Mouse (Mus musculus): ENCODE measurements at regions not wholly inside any gene's neighbourhood (a gene's known extent, or its start where the extent isn't known, plus 50 kb on each side); places are given as distances from the start of the nearest gene placed in this dataset.

DNA sequence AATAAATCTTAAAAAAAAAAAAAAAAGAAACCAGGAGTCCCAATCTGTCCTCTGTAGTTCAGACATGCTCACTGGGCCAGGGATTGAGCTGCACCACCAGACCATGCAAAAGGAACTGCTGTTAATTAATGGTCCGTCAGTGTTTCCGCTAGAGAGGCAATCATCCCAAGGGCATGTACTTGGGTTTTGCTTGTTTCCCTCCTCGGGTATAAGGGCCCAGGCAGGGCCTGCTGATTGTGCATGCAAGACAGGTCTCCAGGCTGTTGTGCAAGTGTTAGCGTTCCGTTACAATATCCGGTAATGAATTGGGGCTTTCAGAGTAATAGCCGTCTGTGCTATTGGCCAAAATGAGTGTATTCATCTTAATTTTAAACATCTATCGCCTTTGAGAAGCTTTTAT is 83.1 kb upstream of the Zfp618 start:
- Histone ChIP-seq H3K4me3 (ENCODE audit: low read depth, low read length) (no peak overlapping the region), H3K9me3 (replicated peaks) (peaks cover 63% of the 10 kb centered on the region), H3K27me3 (ENCODE audit: insufficient read depth, low read length) (no peaks in the 10 kb centered on the region), H3K36me3 (replicated peaks) (no peaks in the 10 kb centered on the region), H3K4me1 (ENCODE audit: insufficient read depth, low read depth, low read length) (no peaks in the 10 kb centered on the region)
- no peak for DNase-seq (ENCODE audit: low spot score)
- no peak for TF ChIP-seq GATA2 (IDR thresholded peaks at IDR 0.05; ENCODE audit: borderline replicate concordance, low read depth, low read length)
- TF ChIP-seq GATA1 (IDR thresholded peaks at IDR 0.05; ENCODE audit: borderline replicate concordance, low read length) = no peak
- TF ChIP-seq CTCF (IDR thresholded peaks at IDR 0.05; ENCODE audit: low read depth, low read length) = no peak
- TF ChIP-seq TAL1 (conservative IDR thresholded peaks at IDR 0.05; ENCODE audit: low read depth, low read length) = no peak
- TF ChIP-seq POLR2AphosphoS5 (IDR thresholded peaks at IDR 0.05; ENCODE audit: insufficient replicate concordance, low read depth, low read length) = no peak
- ATAC-seq (ENCODE audit: extremely low read depth, insufficient number of reproducible peaks, low FRiP score, poor library complexity, severe bottlenecking) = no peak

DNA sequence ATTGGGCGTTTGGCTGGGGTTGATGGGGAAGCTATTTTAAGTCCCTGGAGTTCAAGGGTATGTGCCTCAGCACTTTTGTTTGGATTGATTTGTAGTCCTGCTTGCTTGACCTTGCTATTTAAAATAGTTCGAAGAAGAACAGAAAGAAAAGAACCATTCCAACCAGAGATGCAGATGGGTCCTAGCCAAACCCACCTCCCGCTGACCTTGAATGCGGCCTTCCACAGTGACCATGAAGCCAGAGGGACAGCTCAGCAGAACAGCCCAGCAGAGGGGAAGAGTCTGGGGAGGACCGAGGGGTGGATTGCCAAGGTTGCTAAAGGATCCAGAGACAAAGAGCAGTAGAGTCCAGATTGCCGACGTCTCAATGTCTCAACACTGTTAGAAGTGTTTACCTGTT is 76.6 kb upstream of the Zfp618 start:
- ATAC-seq (ENCODE audit: extremely low read depth, insufficient number of reproducible peaks, low FRiP score, poor library complexity, severe bottlenecking) = no peak
- H3K27me3 ChIP-seq (ENCODE audit: insufficient read depth, low read length) = no peaks in the 10 kb centered on the region
- H3K4me3 ChIP-seq (ENCODE audit: low read depth, low read length) = no peak overlapping the region
- peaks cover 66% of the 10 kb centered on the region for H3K9me3 ChIP-seq (replicated peaks)
- no peaks in the 10 kb centered on the region for H3K36me3 ChIP-seq (replicated peaks)
- no peak for DNase-seq (ENCODE audit: low spot score)
- H3K4me1 ChIP-seq (ENCODE audit: insufficient read depth, low read depth, low read length) = no peaks in the 10 kb centered on the region
- TF ChIP-seq GATA2 (IDR thresholded peaks at IDR 0.05; ENCODE audit: borderline replicate concordance, low read depth, low read length) (no peak), GATA1 (IDR thresholded peaks at IDR 0.05; ENCODE audit: borderline replicate concordance, low read length) (no peak), TAL1 (conservative IDR thresholded peaks at IDR 0.05; ENCODE audit: low read depth, low read length) (no peak), POLR2AphosphoS5 (IDR thresholded peaks at IDR 0.05; ENCODE audit: insufficient replicate concordance, low read depth, low read length) (no peak), CTCF (IDR thresholded peaks at IDR 0.05; ENCODE audit: low read depth, low read length) (no peak)

DNA sequence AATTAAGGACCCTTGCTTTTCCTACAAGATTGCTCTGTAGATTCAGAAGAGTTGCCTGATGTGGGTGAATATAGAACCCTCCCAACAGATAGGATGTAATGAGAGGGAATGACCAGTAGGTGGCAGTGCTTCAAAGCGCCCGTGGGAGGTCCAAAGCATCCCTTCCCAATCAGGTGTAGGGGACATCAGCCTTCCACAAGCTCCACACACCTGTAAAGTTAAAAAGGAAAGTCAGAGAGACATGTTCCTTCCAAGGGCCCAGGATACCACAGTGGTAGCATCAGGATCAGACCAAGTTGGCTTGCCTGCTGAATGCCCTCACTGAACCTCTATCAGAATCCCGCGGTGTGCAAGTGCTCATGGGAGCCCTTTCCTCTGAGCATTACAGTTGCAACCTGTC is 75.7 kb upstream of the Zfp618 start:
- no peaks in the 10 kb centered on the region for H3K4me1 ChIP-seq (ENCODE audit: insufficient read depth, low read depth, low read length)
- H3K36me3 ChIP-seq (replicated peaks) = no peaks in the 10 kb centered on the region
- no peaks in the 10 kb centered on the region for H3K27me3 ChIP-seq (ENCODE audit: insufficient read depth, low read length)
- peaks cover 60% of the 10 kb centered on the region for H3K9me3 ChIP-seq (replicated peaks)
- no peak overlapping the region for H3K4me3 ChIP-seq (ENCODE audit: low read depth, low read length)
- no peak for ATAC-seq (ENCODE audit: extremely low read depth, insufficient number of reproducible peaks, low FRiP score, poor library complexity, severe bottlenecking)
- TF ChIP-seq GATA2 (IDR thresholded peaks at IDR 0.05; ENCODE audit: borderline replicate concordance, low read depth, low read length) (no peak), CTCF (IDR thresholded peaks at IDR 0.05; ENCODE audit: low read depth, low read length) (no peak), TAL1 (conservative IDR thresholded peaks at IDR 0.05; ENCODE audit: low read depth, low read length) (no peak), GATA1 (IDR thresholded peaks at IDR 0.05; ENCODE audit: borderline replicate concordance, low read length) (no peak), POLR2AphosphoS5 (IDR thresholded peaks at IDR 0.05; ENCODE audit: insufficient replicate concordance, low read depth, low read length) (no peak)
- no peak for DNase-seq (ENCODE audit: low spot score)

DNA sequence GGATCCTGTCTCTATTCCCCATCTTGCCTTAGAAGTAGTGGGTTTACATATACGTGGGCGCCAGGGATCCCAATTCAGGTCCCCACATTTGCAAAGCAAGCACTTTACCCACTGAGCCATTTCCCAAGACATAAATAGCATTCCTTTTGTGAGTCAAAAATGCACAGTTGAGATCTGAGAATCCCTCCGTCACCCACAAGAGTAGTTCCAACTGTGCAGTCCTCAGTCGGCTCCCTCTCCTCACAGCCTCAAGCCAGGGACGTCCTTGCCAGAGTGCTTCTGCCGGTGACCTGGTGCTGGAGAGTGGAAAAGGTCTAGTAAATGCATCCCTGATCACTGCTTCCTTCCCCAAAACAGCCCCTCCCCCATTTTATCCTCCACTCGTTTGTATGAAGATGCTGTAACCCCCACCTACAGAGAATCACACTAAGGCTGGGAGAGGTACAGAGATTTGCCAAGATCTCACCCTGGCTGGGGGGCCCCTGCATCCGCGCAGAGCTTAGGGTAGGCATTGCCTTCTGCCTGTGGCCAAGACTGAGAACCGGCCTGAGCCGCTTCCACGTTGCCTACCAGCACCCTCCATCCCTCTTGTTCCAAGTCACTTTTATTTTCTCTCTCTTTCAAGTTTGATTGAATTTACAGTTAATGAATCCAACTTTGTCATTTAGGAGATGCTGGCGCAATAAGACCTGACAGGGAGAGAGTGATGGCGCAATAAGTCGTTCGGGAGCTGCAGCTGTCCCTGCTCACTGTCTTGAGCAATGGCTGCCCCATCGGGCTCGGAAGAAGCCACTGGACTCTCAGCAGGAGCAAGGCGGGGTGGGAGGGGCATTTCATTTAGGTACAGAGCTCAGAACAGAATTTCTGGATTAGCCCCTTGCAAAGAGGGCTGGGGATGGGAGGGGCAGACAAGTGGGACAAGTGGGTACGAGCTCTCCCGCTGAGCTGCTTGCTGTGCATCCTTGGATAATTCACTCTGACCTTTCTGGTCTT is 74.5 kb upstream of the Zfp618 start:
- TF ChIP-seq POLR2AphosphoS5 (IDR thresholded peaks at IDR 0.05; ENCODE audit: insufficient replicate concordance, low read depth, low read length) = no peak
- no peak for TF ChIP-seq TAL1 (conservative IDR thresholded peaks at IDR 0.05; ENCODE audit: low read depth, low read length)
- TF ChIP-seq CTCF (IDR thresholded peaks at IDR 0.05; ENCODE audit: low read depth, low read length) = no peak
- TF ChIP-seq GATA2 (IDR thresholded peaks at IDR 0.05; ENCODE audit: borderline replicate concordance, low read depth, low read length) = no peak
- no peak for TF ChIP-seq GATA1 (IDR thresholded peaks at IDR 0.05; ENCODE audit: borderline replicate concordance, low read length)
- Histone ChIP-seq H3K4me1 (ENCODE audit: insufficient read depth, low read depth, low read length) (no peaks in the 10 kb centered on the region), H3K27me3 (ENCODE audit: insufficient read depth, low read length) (no peaks in the 10 kb centered on the region), H3K4me3 (ENCODE audit: low read depth, low read length) (no peak overlapping the region), H3K36me3 (replicated peaks) (no peaks in the 10 kb centered on the region), H3K9me3 (replicated peaks) (peaks cover 55% of the 10 kb centered on the region)
- DNase-seq (ENCODE audit: low spot score) (no peak), ATAC-seq (ENCODE audit: extremely low read depth, insufficient number of reproducible peaks, low FRiP score, poor library complexity, severe bottlenecking) (no peak)

DNA sequence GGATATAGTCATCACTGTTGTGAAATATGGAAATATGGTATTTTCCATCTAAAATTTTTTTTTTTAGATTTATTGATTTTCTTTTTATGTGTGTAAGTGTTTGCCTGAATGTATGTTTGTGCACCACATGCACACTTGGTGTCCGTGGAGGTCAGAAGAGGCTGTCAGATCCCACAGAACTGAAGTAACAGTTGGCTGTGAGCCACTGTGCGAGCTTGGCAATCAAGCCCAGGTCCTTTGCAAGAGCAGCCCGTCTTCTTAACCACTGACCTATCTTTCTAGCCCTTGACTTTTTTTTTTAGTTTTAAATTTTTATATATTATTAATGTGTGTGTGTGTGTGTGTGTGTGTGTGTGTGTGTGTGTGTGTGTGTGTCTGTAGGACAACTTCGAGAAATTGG is 52.5 kb upstream of the Zfp618 start:
- Histone ChIP-seq H3K9me3 (replicated peaks) (peaks cover 6% of the 10 kb centered on the region), H3K4me3 (ENCODE audit: low read depth, low read length) (no peak overlapping the region), H3K27me3 (ENCODE audit: insufficient read depth, low read length) (no peaks in the 10 kb centered on the region), H3K36me3 (replicated peaks) (no peaks in the 10 kb centered on the region), H3K4me1 (ENCODE audit: insufficient read depth, low read depth, low read length) (no peaks in the 10 kb centered on the region)
- DNase-seq (ENCODE audit: low spot score) (no peak), ATAC-seq (ENCODE audit: extremely low read depth, insufficient number of reproducible peaks, low FRiP score, poor library complexity, severe bottlenecking) (no peak)
- TF ChIP-seq GATA2 (IDR thresholded peaks at IDR 0.05; ENCODE audit: borderline replicate concordance, low read depth, low read length) (no peak), TAL1 (conservative IDR thresholded peaks at IDR 0.05; ENCODE audit: low read depth, low read length) (no peak), GATA1 (IDR thresholded peaks at IDR 0.05; ENCODE audit: borderline replicate concordance, low read length) (no peak), POLR2AphosphoS5 (IDR thresholded peaks at IDR 0.05; ENCODE audit: insufficient replicate concordance, low read depth, low read length) (no peak), CTCF (IDR thresholded peaks at IDR 0.05; ENCODE audit: low read depth, low read length) (no peak)
